Mouse (Mus musculus) G1E (cell line): ENCODE results near the gene St3gal4. TPM values are rescaled to one million over a fixed set of nuclear protein-coding genes. Genes with fewer than 3 reads are reported as not detected.

Experiments used
- ATAC-seq: 2 replicates; pipeline ENCODE4 v1.8.0; 2016; ENCODE audit warnings: mild to moderate bottlenecking; ENCODE audit not compliant: insufficient number of reproducible peaks, poor library complexity, low FRiP score, severe bottlenecking; ENCODE audit errors: extremely low read depth
- DNase-seq: peaks from one replicate; pipeline ENCODE4 v3.0.0; 2012; ENCODE audit warnings: low spot score
- H3K27me3 ChIP-seq: 2 replicates; pipeline ENCODE4 v1.6.1; 2012; ENCODE audit warnings: mild to moderate bottlenecking, low read length, inconsistent platforms; ENCODE audit not compliant: insufficient read depth
- H3K36me3 ChIP-seq: replicated peaks from 2 replicates; pipeline ENCODE3; 2012; ENCODE audit warnings: mild to moderate bottlenecking, inconsistent platforms
- H3K4me1 ChIP-seq: 2 replicates; pipeline ENCODE4 v1.6.1; 2012; ENCODE audit warnings: low read depth, low read length, inconsistent platforms, mixed read lengths; ENCODE audit not compliant: insufficient read depth
- H3K4me3 ChIP-seq: 2 replicates; pipeline ENCODE4 v1.5.1; 2012; ENCODE audit warnings: low read depth, mild to moderate bottlenecking, inconsistent platforms, low read length, moderate library complexity, mixed read lengths
- H3K9me3 ChIP-seq: replicated peaks from 2 replicates; pipeline ENCODE4 v1.6.1; 2012; ENCODE audit warnings: inconsistent platforms
- CTCF ChIP-seq: IDR thresholded peaks from 2 replicates; pipeline ENCODE4 v1.5.1; 2012; ENCODE audit warnings: low read depth, low read length, inconsistent platforms, mixed read lengths
- GATA1 ChIP-seq: IDR thresholded peaks from 2 replicates; pipeline ENCODE4 v1.6.1; 2012; ENCODE audit warnings: borderline replicate concordance, low read length, inconsistent platforms, mixed read lengths
- GATA2 ChIP-seq: IDR thresholded peaks from 2 replicates; pipeline ENCODE4 v1.6.1; 2012; ENCODE audit warnings: low read depth, low read length, inconsistent platforms, borderline replicate concordance
- POLR2AphosphoS5 ChIP-seq: IDR thresholded peaks from 2 replicates; pipeline ENCODE4 v1.6.1; 2012; ENCODE audit warnings: low read depth, low read length, inconsistent platforms; ENCODE audit not compliant: insufficient replicate concordance
- TAL1 ChIP-seq: conservative IDR thresholded peaks from 2 replicates; pipeline ENCODE4 v1.6.1; 2012; ENCODE audit warnings: low read depth, low read length, inconsistent platforms, mixed read lengths
- polyA plus RNA-seq: library from polyadenylated mRNA; stranded (reverse); fragments of >175 nt; gene quantifications from 2 replicates; pipeline ENCODE4 v1.2.3, GENCODE M21; 2012
- total RNA-seq, 2 experiments: library from RNA; stranded (forward) in 1 of 2; stranded (reverse) in 1 of 2; fragments of 200-1000 nt in 1 of 2; fragments of >200 nt in 1 of 2; fragmentation: Nextera tagmentation in 1 of 2; gene quantifications; 2 replicates each; pipeline ENCODE4 v1.2.3; 2014 to 2017

St3gal4 gene
- total and polyA plus RNA-seq, 3 experiments, result 19.6 to 26.1 (median 21.8) TPM

- DNase-seq, result no peak
- Histone ChIP-seq H3K36me3 (no peaks in the 10 kb centered on the region), H3K27me3 (peaks cover 52% of the 10 kb centered on the region), H3K4me3 (no peak overlapping the region), H3K4me1 (no peaks in the 10 kb centered on the region), H3K9me3 (no peaks in the 10 kb centered on the region)
- TF ChIP-seq POLR2AphosphoS5, result no peak
- TF ChIP-seq CTCF, result no peak
- TF ChIP-seq GATA1, result no peak
- TF ChIP-seq TAL1, result no peak
- TF ChIP-seq GATA2, result no peak
- no peak for ATAC-seq
Measured at GRCm38 (mm10) chr9:35026897-35027311, 92.2 kb downstream of the St3gal4 start.

GRCm38 (mm10) chr9:35026311-35026710 is 92.8 kb downstream of the St3gal4 start:
- DNase-seq (no peak), ATAC-seq (no peak)
- no peaks in the 10 kb centered on the region for H3K9me3 ChIP-seq
- H3K36me3 ChIP-seq, result no peaks in the 10 kb centered on the region
- no peak for TF ChIP-seq TAL1
- no peak for TF ChIP-seq POLR2AphosphoS5
- no peak for TF ChIP-seq GATA2
- no peak for TF ChIP-seq CTCF
- TF ChIP-seq GATA1, result no peak
- no peaks in the 10 kb centered on the region for H3K4me1 ChIP-seq
- no peak overlapping the region for H3K4me3 ChIP-seq
- peaks cover 52% of the 10 kb centered on the region for H3K27me3 ChIP-seq

GRCm38 (mm10) chr9:35024591-35025496 is 94.2 kb downstream of the St3gal4 start:
- no peaks in the 10 kb centered on the region for H3K4me1 ChIP-seq
- ATAC-seq (no peak), DNase-seq (no peak)
- TF ChIP-seq CTCF, result no peak
- TF ChIP-seq GATA2, result no peak
- TF ChIP-seq GATA1, result no peak
- no peak for TF ChIP-seq POLR2AphosphoS5
- no peak for TF ChIP-seq TAL1
- no peaks in the 10 kb centered on the region for H3K36me3 ChIP-seq
- peaks cover 49% of the 10 kb centered on the region for H3K27me3 ChIP-seq
- H3K9me3 ChIP-seq, result no peaks in the 10 kb centered on the region
- no peak overlapping the region for H3K4me3 ChIP-seq

- Histone ChIP-seq H3K27me3 (peaks cover 34% of the 10 kb centered on the region), H3K36me3 (no peaks in the 10 kb centered on the region), H3K9me3 (no peaks in the 10 kb centered on the region), H3K4me1 (peaks cover 2% of the 10 kb centered on the region), H3K4me3 (no peak overlapping the region)
- no peak for DNase-seq
- no peak for ATAC-seq
- TF ChIP-seq CTCF, result no peak
- no peak for TF ChIP-seq GATA1
- TF ChIP-seq TAL1, result no peak
Measured at GRCm38 (mm10) chr9:35021744-35022143, 97.3 kb downstream of the St3gal4 start.

GRCm38 (mm10) chr9:35020015-35020653 is 98.9 kb downstream of the St3gal4 start:
- H3K27me3 ChIP-seq, result peaks cover 22% of the 10 kb centered on the region
- no peaks in the 10 kb centered on the region for H3K9me3 ChIP-seq
- no peaks in the 10 kb centered on the region for H3K36me3 ChIP-seq
- peaks cover 5% of the 10 kb centered on the region for H3K4me1 ChIP-seq
- no peak overlapping the region for H3K4me3 ChIP-seq
- TF ChIP-seq POLR2AphosphoS5 (no peak), GATA1 (no peak), TAL1 (no peak), GATA2 (no peak), CTCF (no peak)
- DNase-seq, result no peak
- no peak for ATAC-seq

- TF ChIP-seq CTCF (no peak), TAL1 (no peak), POLR2AphosphoS5 (no peak), GATA2 (no peak), GATA1 (no peak)
- Histone ChIP-seq H3K27me3 (peaks cover 22% of the 10 kb centered on the region), H3K36me3 (no peaks in the 10 kb centered on the region), H3K9me3 (no peaks in the 10 kb centered on the region), H3K4me1 (peaks cover 5% of the 10 kb centered on the region), H3K4me3 (no peak overlapping the region)
- DNase-seq (no peak), ATAC-seq (no peak)
Measured at GRCm38 (mm10) chr9:35019372-35019771, 99.7 kb downstream of the St3gal4 start.
